Mouse (Mus musculus): ENCODE results near the gene Syngap1. TPM values are rescaled to one million over a fixed set of nuclear protein-coding genes. Genes with fewer than 3 reads are reported as not detected.
"Not testable (repeated sequence)": the region's sequence is repeated elsewhere in the genome, so short reads cannot be mapped to it uniquely, and the experiment has no call there.

Gene Syngap1
- polyA plus RNA-seq, 1 experiment = 5.2 TPM

GRCm38 (mm10) chr17:26972703-26973574, 31.9 kb downstream of the Syngap1 start, which contains the start of gene Zbtb9:
TSS of gene Zbtb9 (plus strand) at chr17:26973167.
- peaks cover 12% of the 10 kb centered on the region for H3K36me3 ChIP-seq (ENCODE audit: control insufficient read depth, insufficient read depth)

GRCm38 (mm10) chr17:26974547-26974946, 33.5 kb downstream of the Syngap1 start:
- peak overlapping the region; percentile 93 for H3K4me2 ChIP-seq (ENCODE audit: low read depth)
- H3K4me3 ChIP-seq = peak overlapping the region; percentile 84
- TF ChIP-seq TCF3 (IDR thresholded peaks at IDR 0.05; ENCODE audit: insufficient read length, low read depth) (no peak), USF1 (IDR thresholded peaks at IDR 0.05; ENCODE audit: low read depth) (no peak), REST (IDR thresholded peaks at IDR 0.05; ENCODE audit: insufficient read depth, insufficient read length) (no peak), MYOG (IDR thresholded peaks at IDR 0.05; ENCODE audit: control insufficient read depth in 1 of 3, insufficient read depth in 1 of 3, insufficient read length in 2 of 3, low read depth in 2 of 3) (no peak), MYOD1 (IDR thresholded peaks at IDR 0.05; ENCODE audit: control insufficient read depth in 1 of 3, insufficient read length in 2 of 3, low read depth in 2 of 3) (no peak), E2F4 (IDR thresholded peaks at IDR 0.05; ENCODE audit: insufficient read depth) (no peak), SRF (IDR thresholded peaks at IDR 0.05; ENCODE audit: control insufficient read depth, insufficient read length, low read depth) (no peak), POLR2AphosphoS2 (IDR thresholded peaks at IDR 0.05; ENCODE audit: insufficient read length, low read depth) (no peak), CEBPB (IDR thresholded peaks at IDR 0.05; ENCODE audit: insufficient read depth, poor library complexity, severe bottlenecking) (no peak), TCF12 (IDR thresholded peaks at IDR 0.05; ENCODE audit: insufficient read depth, poor library complexity, severe bottlenecking) (no peak)
- peaks cover 23% of the 10 kb centered on the region for H3K79me2 ChIP-seq (ENCODE audit: control insufficient read depth, insufficient read depth)
- no peaks in the 10 kb centered on the region for H3K27me3 ChIP-seq (ENCODE audit: control insufficient read depth, insufficient read depth, insufficient read length)
- H3K36me3 ChIP-seq (ENCODE audit: control insufficient read depth, insufficient read depth) = peaks cover 20% of the 10 kb centered on the region
- H3ac ChIP-seq (ENCODE audit: control insufficient read depth, insufficient read length) = no peak overlapping the region

More at GRCm38 (mm10) chr17:26972703-26973574, 31.9 kb downstream of the Syngap1 start, which contains the start of gene Zbtb9:
- peak within 1 kb of the TSS; percentile 84 for H3K4me3 ChIP-seq
- H3ac ChIP-seq (ENCODE audit: control insufficient read depth, insufficient read length) = peak within 1 kb of the TSS; percentile 55
- peak in 2 of 3 experiments; percentile 30 to 36 for TF ChIP-seq MYOG (IDR thresholded peaks at IDR 0.05; ENCODE audit: control insufficient read depth in 1 of 3, insufficient read depth in 1 of 3, insufficient read length in 2 of 3, low read depth in 2 of 3)
- TF ChIP-seq SRF (IDR thresholded peaks at IDR 0.05; ENCODE audit: control insufficient read depth, insufficient read length, low read depth) = peak; percentile 46
- TF ChIP-seq MAX (IDR thresholded peaks at IDR 0.05; ENCODE audit: low read depth) = no peak
- peak; percentile 95 for TF ChIP-seq POLR2A (IDR thresholded peaks at IDR 0.05; ENCODE audit: insufficient read length, low read depth)
- TF ChIP-seq REST (IDR thresholded peaks at IDR 0.05; ENCODE audit: insufficient read depth, insufficient read length) = no peak
- TF ChIP-seq POLR2AphosphoS2 (IDR thresholded peaks at IDR 0.05; ENCODE audit: insufficient read length, low read depth) = peak; percentile 96
- TF ChIP-seq MYOD1 (IDR thresholded peaks at IDR 0.05; ENCODE audit: control insufficient read depth in 1 of 3, insufficient read length in 2 of 3, low read depth in 2 of 3) = peak in 1 of 3 experiments; percentile 15
- peak within 1 kb of the TSS; percentile 93 for H3K4me2 ChIP-seq (ENCODE audit: low read depth)
- H3K79me2 ChIP-seq (ENCODE audit: control insufficient read depth, insufficient read depth) = peaks cover 23% of the 10 kb centered on the region
- no peaks in the 10 kb centered on the region for H3K27me3 ChIP-seq (ENCODE audit: control insufficient read depth, insufficient read depth, insufficient read length)

GRCm38 (mm10) chr17:26975415-26975814, 34.4 kb downstream of the Syngap1 start:
- Histone ChIP-seq H3K4me3 (no peak overlapping the region), H3K36me3 (ENCODE audit: control insufficient read depth, insufficient read depth) (peaks cover 21% of the 10 kb centered on the region), H3K27me3 (ENCODE audit: control insufficient read depth, insufficient read depth, insufficient read length) (no peaks in the 10 kb centered on the region), H3K79me2 (ENCODE audit: control insufficient read depth, insufficient read depth) (peaks cover 23% of the 10 kb centered on the region), H3ac (ENCODE audit: control insufficient read depth, insufficient read length) (no peak overlapping the region), H3K4me2 (ENCODE audit: low read depth) (no peak overlapping the region)
- TF ChIP-seq SRF (IDR thresholded peaks at IDR 0.05; ENCODE audit: control insufficient read depth, insufficient read length, low read depth) (no peak), MYOD1 (IDR thresholded peaks at IDR 0.05; ENCODE audit: control insufficient read depth in 1 of 3, insufficient read length in 2 of 3, low read depth in 2 of 3) (no peak), POLR2AphosphoS2 (IDR thresholded peaks at IDR 0.05; ENCODE audit: insufficient read length, low read depth) (no peak), POLR2A (IDR thresholded peaks at IDR 0.05; ENCODE audit: insufficient read length, low read depth) (no peak), MAX (IDR thresholded peaks at IDR 0.05; ENCODE audit: low read depth) (no peak), TCF3 (IDR thresholded peaks at IDR 0.05; ENCODE audit: insufficient read length, low read depth) (no peak), CEBPB (IDR thresholded peaks at IDR 0.05; ENCODE audit: insufficient read depth, poor library complexity, severe bottlenecking) (no peak), E2F4 (IDR thresholded peaks at IDR 0.05; ENCODE audit: insufficient read depth) (no peak)

- Histone ChIP-seq H3K79me2 (ENCODE audit: control insufficient read depth, insufficient read depth) (peaks cover 23% of the 10 kb centered on the region), H3K36me3 (ENCODE audit: control insufficient read depth, insufficient read depth) (peaks cover 21% of the 10 kb centered on the region)
- H3K4me2 ChIP-seq (ENCODE audit: low read depth); H3K4me3 ChIP-seq; H3ac ChIP-seq (ENCODE audit: control insufficient read depth, insufficient read length); H3K27me3 ChIP-seq (ENCODE audit: control insufficient read depth, insufficient read depth, insufficient read length): not testable (repeated sequence)
These were observed 36.3 kb downstream of the Syngap1 start for GRCm38 (mm10) chr17:26977354-26977753.

- Histone ChIP-seq H3K36me3 (ENCODE audit: control insufficient read depth, insufficient read depth) (peaks cover 21% of the 10 kb centered on the region), H3K4me2 (ENCODE audit: low read depth) (no peak overlapping the region), H3K79me2 (ENCODE audit: control insufficient read depth, insufficient read depth) (peaks cover 10% of the 10 kb centered on the region), H3K27me3 (ENCODE audit: control insufficient read depth, insufficient read depth, insufficient read length) (no peaks in the 10 kb centered on the region), H3K4me3 (no peak overlapping the region), H3ac (ENCODE audit: control insufficient read depth, insufficient read length) (no peak overlapping the region)
- TF ChIP-seq MAX (IDR thresholded peaks at IDR 0.05; ENCODE audit: low read depth) (no peak), SRF (IDR thresholded peaks at IDR 0.05; ENCODE audit: control insufficient read depth, insufficient read length, low read depth) (no peak), USF1 (IDR thresholded peaks at IDR 0.05; ENCODE audit: low read depth) (no peak), MYOD1 (IDR thresholded peaks at IDR 0.05; ENCODE audit: control insufficient read depth in 1 of 3, insufficient read length in 2 of 3, low read depth in 2 of 3) (no peak), POLR2AphosphoS2 (IDR thresholded peaks at IDR 0.05; ENCODE audit: insufficient read length, low read depth) (no peak), E2F4 (IDR thresholded peaks at IDR 0.05; ENCODE audit: insufficient read depth) (no peak), TCF3 (IDR thresholded peaks at IDR 0.05; ENCODE audit: insufficient read length, low read depth) (no peak), CEBPB (IDR thresholded peaks at IDR 0.05; ENCODE audit: insufficient read depth, poor library complexity, severe bottlenecking) (no peak)
These were observed 38.4 kb downstream of the Syngap1 start for GRCm38 (mm10) chr17:26979426-26979825.

All from myocyte (in vitro differentiated cells).